Mouse (Mus musculus) embryonic fibroblast, embryonic 13.5 days (primary cell): ENCODE measurements at regions not wholly inside any gene's neighbourhood (a gene's known extent, or its start where the extent isn't known, plus 50 kb on each side); places are given as distances from the start of the nearest gene placed in this dataset.

ENCODE experiments used
- H3K27ac ChIP-seq: 2 replicates; pipeline ENCODE4 v1.5.1; 2012; ENCODE audit warnings: low read length, control low read depth, inconsistent platforms; ENCODE audit not compliant: insufficient read depth
- H3K4me1 ChIP-seq: 2 replicates; pipeline ENCODE4 v1.6.1; 2011; ENCODE audit warnings: low read length; ENCODE audit not compliant: control insufficient read depth, insufficient read depth
- H3K4me3 ChIP-seq: 2 replicates; pipeline ENCODE4 v1.5.1; 2011; ENCODE audit warnings: mild to moderate bottlenecking, control low read depth, low read length; ENCODE audit not compliant: insufficient read depth
- CTCF ChIP-seq: IDR thresholded peaks from 2 replicates; pipeline ENCODE4 v1.5.1; 2011; ENCODE audit warnings: mild to moderate bottlenecking, control low read depth, low read length, moderate library complexity, borderline replicate concordance; ENCODE audit not compliant: insufficient read depth
- POLR2A ChIP-seq: IDR thresholded peaks from 2 replicates; pipeline ENCODE4 v1.6.1; 2011; ENCODE audit warnings: low read depth, mild to moderate bottlenecking, control low read depth, low read length, moderate library complexity

GRCm38 (mm10) chr12:110185399-110185798 lies 93.5 kb upstream of the Dio3 start:
- TF ChIP-seq CTCF (no peak), POLR2A (no peak)

GRCm38 (mm10) chr12:110186381-110186780 lies 92.5 kb upstream of the Dio3 start:
- Histone ChIP-seq H3K27ac (no peak overlapping the region), H3K4me3 (no peak overlapping the region), H3K4me1 (no peaks in the 10 kb centered on the region)
- TF ChIP-seq CTCF (no peak), POLR2A (no peak)

More at GRCm38 (mm10) chr12:110185399-110185798, 93.5 kb upstream of the Dio3 start:
- Histone ChIP-seq H3K4me3 (no peak overlapping the region), H3K27ac (no peak overlapping the region), H3K4me1 (no peaks in the 10 kb centered on the region)

- no peak overlapping the region for H3K27ac ChIP-seq
- no peak overlapping the region for H3K4me3 ChIP-seq
- H3K4me1 ChIP-seq = no peaks in the 10 kb centered on the region
- no peak for TF ChIP-seq CTCF
- no peak for TF ChIP-seq POLR2A
These were observed 92.0 kb upstream of the Dio3 start for GRCm38 (mm10) chr12:110186911-110187245.

DNA sequence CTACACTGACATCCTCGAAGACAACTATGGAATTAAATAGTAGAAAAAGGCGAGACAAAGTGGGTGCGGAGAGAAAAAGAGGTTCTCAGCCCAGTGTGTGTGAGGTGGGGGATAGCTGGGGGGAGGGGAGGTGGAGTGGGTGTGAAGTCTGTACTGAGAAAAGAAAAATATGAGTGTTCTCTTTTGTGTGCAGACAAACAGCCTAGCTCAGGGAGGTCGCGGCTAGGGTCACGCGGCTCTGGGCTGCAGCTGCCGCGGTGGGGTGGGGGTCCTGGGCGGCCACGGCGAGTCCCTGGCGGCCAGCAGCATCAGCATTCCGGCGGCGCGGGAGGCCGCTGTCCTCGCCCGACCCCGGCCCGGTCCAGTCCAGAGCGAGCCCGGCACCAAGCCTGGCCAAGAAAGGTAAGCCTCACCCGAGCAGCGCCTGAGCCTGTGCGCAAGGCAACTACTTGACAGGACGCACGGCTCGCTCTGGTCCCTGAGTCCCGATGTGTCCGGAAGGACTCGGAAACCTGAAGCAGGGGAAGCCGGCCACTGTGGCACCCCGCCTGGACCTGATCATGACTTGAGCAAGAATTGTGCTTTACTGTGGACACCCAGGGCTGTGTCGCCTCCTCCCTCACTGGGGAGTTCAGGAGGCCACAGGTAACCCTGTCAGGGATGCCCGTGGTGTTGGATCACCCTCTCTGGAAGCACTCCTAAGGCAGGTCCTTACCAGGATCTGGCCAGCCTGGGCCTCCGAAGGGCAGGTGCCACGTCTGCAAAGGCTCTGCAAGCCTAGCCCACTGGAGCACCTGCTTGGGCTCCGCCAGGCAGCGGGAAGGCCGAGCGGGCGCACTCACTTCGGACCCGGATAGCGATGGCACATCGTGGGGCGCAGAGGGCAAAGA lies 91.4 kb upstream of the Dio3 start:
- Histone ChIP-seq H3K4me1 (no peaks in the 10 kb centered on the region), H3K27ac (no peak overlapping the region), H3K4me3 (no peak overlapping the region)
- no peak for TF ChIP-seq POLR2A
- TF ChIP-seq CTCF = no peak

GRCm38 (mm10) chr12:110188136-110188631 lies 90.7 kb upstream of the Dio3 start:
- TF ChIP-seq CTCF = no peak
- TF ChIP-seq POLR2A = no peak
- no peak overlapping the region for H3K27ac ChIP-seq
- no peaks in the 10 kb centered on the region for H3K4me1 ChIP-seq
- no peak overlapping the region for H3K4me3 ChIP-seq

DNA sequence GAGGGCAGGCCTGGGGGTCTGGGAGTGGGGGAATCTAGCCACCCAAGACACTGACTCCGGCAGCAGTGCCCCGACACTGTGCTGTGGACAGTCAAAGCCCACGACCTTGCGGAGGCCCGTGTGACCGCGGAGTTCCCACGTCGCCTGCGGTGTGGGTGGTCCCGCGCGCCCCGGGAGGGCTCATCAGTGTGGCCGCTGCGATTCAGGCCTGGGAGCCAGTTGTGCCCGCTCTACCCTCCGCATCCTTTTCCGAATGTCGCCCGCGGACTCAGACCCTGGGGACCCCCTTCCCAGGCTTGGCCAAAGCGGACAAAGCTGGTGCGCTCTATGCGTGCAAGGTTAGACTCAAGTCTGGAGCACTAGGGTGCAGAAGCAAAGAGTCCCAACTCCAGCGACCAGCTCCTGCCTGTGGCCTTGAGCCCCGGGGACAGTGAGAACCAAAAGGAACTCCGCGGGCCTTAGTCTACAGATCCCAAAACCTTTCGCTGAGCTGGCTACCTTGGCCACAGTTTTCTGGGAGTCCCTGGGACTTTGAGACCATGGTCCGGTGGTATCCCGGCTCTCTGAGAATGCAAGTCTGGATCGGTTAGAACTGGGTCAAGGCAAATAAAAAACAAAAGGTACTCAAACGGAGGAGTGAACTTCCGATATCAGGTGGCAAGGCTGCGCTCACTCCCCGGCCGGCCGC lies 90.1 kb upstream of the Dio3 start:
- H3K4me3 ChIP-seq = no peak overlapping the region
- H3K4me1 ChIP-seq = no peaks in the 10 kb centered on the region
- TF ChIP-seq CTCF = no peak
- TF ChIP-seq POLR2A = no peak
- H3K27ac ChIP-seq = no peak overlapping the region

GRCm38 (mm10) chr12:110189329-110189642 lies 89.6 kb upstream of the Dio3 start:
- H3K27ac ChIP-seq = no peak overlapping the region
- TF ChIP-seq POLR2A (no peak), CTCF (no peak)
- no peaks in the 10 kb centered on the region for H3K4me1 ChIP-seq
- H3K4me3 ChIP-seq = no peak overlapping the region

GRCm38 (mm10) chr12:110192186-110192585 lies 86.7 kb upstream of the Dio3 start:
- Histone ChIP-seq H3K4me1 (no peaks in the 10 kb centered on the region), H3K4me3 (no peak overlapping the region), H3K27ac (no peak overlapping the region)
- TF ChIP-seq POLR2A = no peak
- no peak for TF ChIP-seq CTCF

DNA sequence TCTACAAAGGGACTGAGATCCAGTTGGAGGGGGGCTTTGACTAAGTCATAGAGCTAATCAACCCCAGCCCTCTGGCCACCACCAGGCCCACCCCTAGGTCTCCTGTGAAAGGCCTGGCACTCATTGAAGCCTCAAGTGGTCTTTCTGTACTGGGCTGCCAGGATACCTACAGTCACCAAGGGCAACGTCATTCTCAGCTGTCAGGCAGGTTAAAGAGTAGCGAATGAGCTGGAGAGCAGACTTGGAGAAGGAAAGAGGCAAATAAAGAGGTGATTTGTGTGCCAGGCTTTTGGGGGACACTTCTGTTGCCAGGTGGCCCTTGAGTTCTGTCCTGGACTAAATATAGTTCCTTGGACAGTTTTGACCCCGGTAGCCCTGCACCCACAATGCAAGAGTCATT lies 81.5 kb upstream of the Dio3 start:
- Histone ChIP-seq H3K4me3 (no peak overlapping the region), H3K27ac (no peak overlapping the region), H3K4me1 (no peaks in the 10 kb centered on the region)
- TF ChIP-seq CTCF (no peak), POLR2A (no peak)

DNA sequence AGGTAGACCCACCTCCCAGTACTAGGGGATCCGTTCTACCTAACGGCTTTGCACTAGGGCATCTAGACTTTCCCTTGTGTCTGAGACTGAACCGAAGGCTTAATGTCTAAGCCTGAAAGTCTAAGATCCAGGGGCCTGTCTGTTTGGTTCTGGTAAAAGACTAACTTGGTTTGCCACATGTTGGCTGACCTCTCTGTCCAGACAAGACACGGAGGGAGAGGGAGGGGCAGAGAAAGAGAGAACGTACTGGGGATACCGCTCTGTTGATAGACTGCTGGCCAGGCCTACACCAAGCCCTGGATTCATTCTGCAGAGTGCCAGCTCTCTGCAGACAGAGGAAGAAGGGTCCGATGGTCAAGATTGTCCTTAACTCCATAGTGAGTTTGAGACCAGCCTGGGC lies 78.4 kb upstream of the Dio3 start:
- no peak overlapping the region for H3K4me3 ChIP-seq
- TF ChIP-seq CTCF (no peak), POLR2A (no peak)
- H3K4me1 ChIP-seq = peaks cover 6% of the 10 kb centered on the region
- no peak overlapping the region for H3K27ac ChIP-seq
